Mouse (Mus musculus): ENCODE measurements at regions not wholly inside any gene's neighbourhood (a gene's known extent, or its start where the extent isn't known, plus 50 kb on each side); places are given as distances from the start of the nearest gene placed in this dataset.

DNA sequence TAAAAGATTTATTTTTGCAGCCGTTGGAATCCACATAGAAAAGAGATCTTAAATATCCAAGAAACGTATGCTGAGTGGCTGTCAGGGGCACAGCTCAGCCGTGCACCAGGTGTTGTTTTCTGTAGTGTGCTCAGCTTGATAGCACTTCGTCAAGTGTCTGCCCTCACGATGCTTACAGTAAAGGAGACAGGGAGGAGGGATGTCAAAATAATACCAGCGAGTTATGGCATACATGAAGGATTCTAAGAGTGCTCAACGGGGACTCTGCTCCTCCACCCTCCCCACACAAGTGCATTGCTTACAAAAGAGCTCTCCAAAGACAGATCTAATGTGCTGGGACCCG is 67.5 kb upstream of the Dph5 start:
- no peak for ATAC-seq (ENCODE audit: low FRiP score, low TSS enrichment)
- Histone ChIP-seq H3K4me1 (ENCODE audit: control insufficient read depth, insufficient read depth, low read length) (no peaks in the 10 kb centered on the region), H3K4me3 (replicated peaks; ENCODE audit: low read depth, low read length) (no peak overlapping the region), H3K4me2 (ENCODE audit: low read length) (no peak overlapping the region), H3K27me3 (ENCODE audit: control insufficient read depth, insufficient read depth, low read length) (no peaks in the 10 kb centered on the region), H3K27ac (replicated peaks; ENCODE audit: low read depth, low read length) (no peak overlapping the region), H3K9ac (replicated peaks; ENCODE audit: low read length) (no peak overlapping the region), H3K9me3 (ENCODE audit: control insufficient read depth, low read length) (no peaks in the 10 kb centered on the region), H3K36me3 (ENCODE audit: control insufficient read depth, insufficient read depth, low read length) (no peaks in the 10 kb centered on the region)
- DNase-seq = no peak
- WGBS = 66% methylated on average over 8 of the region's 8 CpGs

- no peak overlapping the region for H3K4me3 ChIP-seq (replicated peaks; ENCODE audit: low read depth, low read length)
- no peak overlapping the region for H3K27ac ChIP-seq (replicated peaks; ENCODE audit: low read depth, low read length)
- ATAC-seq (ENCODE audit: low FRiP score, low TSS enrichment) = no peak
- no peaks in the 10 kb centered on the region for H3K4me1 ChIP-seq (ENCODE audit: control insufficient read depth, insufficient read depth, low read length)
- H3K36me3 ChIP-seq (ENCODE audit: control insufficient read depth, insufficient read depth, low read length) = no peaks in the 10 kb centered on the region
- no peak overlapping the region for H3K4me2 ChIP-seq (ENCODE audit: low read length)
- H3K27me3 ChIP-seq (ENCODE audit: control insufficient read depth, insufficient read depth, low read length) = no peaks in the 10 kb centered on the region
- DNase-seq = no peak
- WGBS = 91% methylated on average over 2 of the region's 2 CpGs
- H3K9ac ChIP-seq (replicated peaks; ENCODE audit: low read length) = no peak overlapping the region
- H3K9me3 ChIP-seq (ENCODE audit: control insufficient read depth, low read length) = no peaks in the 10 kb centered on the region
Measured at GRCm38 (mm10) chr3:115821627-115822026, 66.0 kb upstream of the Dph5 start.

- no peak for DNase-seq
- WGBS = 65% methylated on average over 6 of the region's 6 CpGs
Measured at GRCm38 (mm10) chr3:115822491-115822890, 65.1 kb upstream of the Dph5 start.

GRCm38 (mm10) chr3:115823741-115824140 is 63.9 kb upstream of the Dph5 start:
- H3K36me3 ChIP-seq (ENCODE audit: control insufficient read depth, insufficient read depth, low read length) = no peaks in the 10 kb centered on the region
- no peak overlapping the region for H3K4me2 ChIP-seq (ENCODE audit: low read length)
- ATAC-seq (ENCODE audit: low FRiP score, low TSS enrichment) = no peak
- H3K27ac ChIP-seq (replicated peaks; ENCODE audit: low read depth, low read length) = no peak overlapping the region
- no peak for DNase-seq
- no peak overlapping the region for H3K4me3 ChIP-seq (replicated peaks; ENCODE audit: low read depth, low read length)
- WGBS = 90% methylated on average over 5 of the region's 5 CpGs
- H3K4me1 ChIP-seq (ENCODE audit: control insufficient read depth, insufficient read depth, low read length) = no peaks in the 10 kb centered on the region
- no peaks in the 10 kb centered on the region for H3K9me3 ChIP-seq (ENCODE audit: control insufficient read depth, low read length)
- no peaks in the 10 kb centered on the region for H3K27me3 ChIP-seq (ENCODE audit: control insufficient read depth, insufficient read depth, low read length)
- no peak overlapping the region for H3K9ac ChIP-seq (replicated peaks; ENCODE audit: low read length)

More at GRCm38 (mm10) chr3:115822491-115822890, 65.1 kb upstream of the Dph5 start:
- H3K4me3 ChIP-seq (replicated peaks; ENCODE audit: low read depth, low read length) = no peak overlapping the region
- H3K9ac ChIP-seq (replicated peaks; ENCODE audit: low read length) = no peak overlapping the region
- ATAC-seq (ENCODE audit: low FRiP score, low TSS enrichment) = no peak
- no peaks in the 10 kb centered on the region for H3K27me3 ChIP-seq (ENCODE audit: control insufficient read depth, insufficient read depth, low read length)
- H3K36me3 ChIP-seq (ENCODE audit: control insufficient read depth, insufficient read depth, low read length) = no peaks in the 10 kb centered on the region
- no peaks in the 10 kb centered on the region for H3K9me3 ChIP-seq (ENCODE audit: control insufficient read depth, low read length)
- H3K4me2 ChIP-seq (ENCODE audit: low read length) = no peak overlapping the region
- no peaks in the 10 kb centered on the region for H3K4me1 ChIP-seq (ENCODE audit: control insufficient read depth, insufficient read depth, low read length)
- no peak overlapping the region for H3K27ac ChIP-seq (replicated peaks; ENCODE audit: low read depth, low read length)

- Histone ChIP-seq H3K4me1 (ENCODE audit: control insufficient read depth, insufficient read depth, low read length) (no peaks in the 10 kb centered on the region), H3K4me3 (replicated peaks; ENCODE audit: low read depth, low read length) (no peak overlapping the region), H3K36me3 (ENCODE audit: control insufficient read depth, insufficient read depth, low read length) (no peaks in the 10 kb centered on the region), H3K27ac (replicated peaks; ENCODE audit: low read depth, low read length) (no peak overlapping the region), H3K9me3 (ENCODE audit: control insufficient read depth, low read length) (no peaks in the 10 kb centered on the region), H3K27me3 (ENCODE audit: control insufficient read depth, insufficient read depth, low read length) (no peaks in the 10 kb centered on the region), H3K4me2 (ENCODE audit: low read length) (no peak overlapping the region), H3K9ac (replicated peaks; ENCODE audit: low read length) (no peak overlapping the region)
- no peak for ATAC-seq (ENCODE audit: low FRiP score, low TSS enrichment)
- WGBS = 64% methylated on average over 2 of the region's 2 CpGs
- DNase-seq = no peak
Measured at GRCm38 (mm10) chr3:115824792-115825191, 62.8 kb upstream of the Dph5 start.

- ATAC-seq (ENCODE audit: low FRiP score, low TSS enrichment) = no peak
- Histone ChIP-seq H3K36me3 (ENCODE audit: control insufficient read depth, insufficient read depth, low read length) (no peaks in the 10 kb centered on the region), H3K9me3 (ENCODE audit: control insufficient read depth, low read length) (no peaks in the 10 kb centered on the region), H3K9ac (replicated peaks; ENCODE audit: low read length) (no peak overlapping the region), H3K4me2 (ENCODE audit: low read length) (no peak overlapping the region), H3K4me1 (ENCODE audit: control insufficient read depth, insufficient read depth, low read length) (no peaks in the 10 kb centered on the region), H3K27ac (replicated peaks; ENCODE audit: low read depth, low read length) (no peak overlapping the region), H3K4me3 (replicated peaks; ENCODE audit: low read depth, low read length) (no peak overlapping the region), H3K27me3 (ENCODE audit: control insufficient read depth, insufficient read depth, low read length) (no peaks in the 10 kb centered on the region)
- DNase-seq = no peak
Measured at GRCm38 (mm10) chr3:115835381-115835780, 52.3 kb upstream of the Dph5 start.

DNA sequence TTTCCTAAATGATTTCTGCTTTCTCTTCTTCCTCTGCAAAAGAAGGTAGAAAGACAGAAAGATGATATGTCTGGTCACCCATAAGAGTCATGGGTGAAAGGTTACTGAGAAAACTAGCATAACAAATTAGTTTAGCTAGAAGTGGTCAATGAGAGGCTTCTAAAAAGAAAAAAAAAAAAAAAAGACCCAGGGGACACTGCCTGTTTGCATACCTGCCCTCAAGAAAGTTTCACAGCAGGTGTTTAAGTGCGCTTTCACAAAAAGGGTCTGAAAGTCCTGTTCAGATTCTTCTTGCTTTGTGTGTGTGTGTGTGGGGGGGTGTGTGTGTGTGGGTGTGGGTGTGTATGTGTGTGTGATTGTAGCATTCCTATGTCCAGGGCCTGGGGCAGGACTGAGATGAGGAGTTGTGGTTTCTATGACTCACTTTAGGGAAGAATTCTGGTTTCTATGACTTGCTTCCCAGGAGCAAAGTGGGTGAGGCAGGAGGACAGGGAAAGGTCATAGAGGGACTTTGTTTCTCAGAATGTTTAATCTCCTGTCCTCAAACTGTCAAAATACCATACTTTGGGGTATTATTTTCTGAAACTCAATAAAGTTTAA is 49.9 kb upstream of the Dph5 start:
- DNase-seq (no peak), ATAC-seq (ENCODE audit: low FRiP score, low TSS enrichment) (no peak)
- no peaks in the 10 kb centered on the region for H3K27me3 ChIP-seq (ENCODE audit: control insufficient read depth, insufficient read depth, low read length)
- H3K9me3 ChIP-seq (ENCODE audit: control insufficient read depth, low read length) = no peaks in the 10 kb centered on the region
- H3K9ac ChIP-seq (replicated peaks; ENCODE audit: low read length) = no peak overlapping the region
- H3K36me3 ChIP-seq (ENCODE audit: control insufficient read depth, insufficient read depth, low read length) = no peaks in the 10 kb centered on the region
- H3K4me3 ChIP-seq (replicated peaks; ENCODE audit: low read depth, low read length) = no peak overlapping the region
- H3K27ac ChIP-seq (replicated peaks; ENCODE audit: low read depth, low read length) = no peak overlapping the region
- 91% methylated on average over 1 of the region's 1 CpGs for WGBS
- no peak overlapping the region for H3K4me2 ChIP-seq (ENCODE audit: low read length)
- H3K4me1 ChIP-seq (ENCODE audit: control insufficient read depth, insufficient read depth, low read length) = no peaks in the 10 kb centered on the region
